Mouse (Mus musculus): ENCODE results near the gene Usp53. TPM values are rescaled to one million over a fixed set of nuclear protein-coding genes. Genes with fewer than 3 reads are reported as not detected.

The Usp53 gene
- total RNA-seq, 1 experiment: 14.8 TPM

DNA sequence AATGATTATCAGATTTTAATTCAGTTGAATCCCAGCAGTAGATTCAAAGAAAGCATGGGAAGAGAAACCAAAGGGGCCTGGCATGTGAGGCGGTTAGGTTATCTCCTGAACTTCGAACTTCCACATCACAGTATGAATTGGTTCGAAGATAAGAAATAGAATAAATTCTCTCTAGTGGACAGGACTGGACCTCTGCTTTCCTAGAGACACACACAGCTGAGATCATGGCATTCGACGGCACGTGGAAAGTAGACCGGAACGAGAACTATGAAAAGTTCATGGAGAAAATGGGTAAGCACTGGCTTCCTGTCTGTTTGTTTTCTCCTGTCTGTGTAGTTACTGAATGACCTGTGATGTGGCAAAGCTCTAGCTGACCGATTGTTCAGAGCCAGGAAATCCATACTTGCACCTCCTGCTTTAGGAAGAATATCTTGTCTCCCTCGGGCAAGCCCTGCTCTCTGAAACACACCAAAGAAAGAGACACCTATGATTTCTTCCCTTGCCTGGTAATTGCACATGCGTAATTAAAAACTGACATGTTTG is 89.0 kb downstream of the Usp53 start:
- no peaks in the 10 kb centered on the region for H3K4me1 ChIP-seq (ENCODE audit: control insufficient read depth in 2 of 2, insufficient read depth in 2 of 2, low read length in 2 of 2, poor library complexity in 1 of 2)
- no peak for TF ChIP-seq MAFK (IDR thresholded peaks at IDR 0.05; ENCODE audit: insufficient read depth, low read depth, low read length)
- TF ChIP-seq CHD2 (IDR thresholded peaks at IDR 0.05; ENCODE audit: low read depth, low read length): no peak
- TF ChIP-seq HCFC1 (IDR thresholded peaks at IDR 0.05; ENCODE audit: borderline replicate concordance, insufficient read depth, low read length): no peak
- no peak for TF ChIP-seq ZNF384 (IDR thresholded peaks at IDR 0.05; ENCODE audit: low read depth, low read length)
- H3K9me3 ChIP-seq (ENCODE audit: control insufficient read depth, insufficient read depth, low read depth, low read length): no peaks in the 10 kb centered on the region
- no peak overlapping the region for H3K27ac ChIP-seq (ENCODE audit: insufficient read depth, low read depth, low read length, poor library complexity, severe bottlenecking)
- in situ Hi-C loops (cut with MboI; ENCODE audit: low sequenced_read_pairs in 2 of 2, unreplicated experiment in 2 of 2): no loop called here
- H3K4me3 ChIP-seq (ENCODE audit: insufficient read depth in 1 of 2, low read depth in 1 of 2, low read length in 2 of 2, poor library complexity in 1 of 2, severe bottlenecking in 1 of 2): no peak overlapping the region
- DNase-seq (ENCODE audit: low read depth, low spot score): no peak
- H3K36me3 ChIP-seq (ENCODE audit: control insufficient read depth, insufficient read depth, low read length, poor library complexity, severe bottlenecking): no peaks in the 10 kb centered on the region
- no peak overlapping the region for H3K9ac ChIP-seq (ENCODE audit: insufficient read depth, low read depth, low read length, poor library complexity, severe bottlenecking)

DNA sequence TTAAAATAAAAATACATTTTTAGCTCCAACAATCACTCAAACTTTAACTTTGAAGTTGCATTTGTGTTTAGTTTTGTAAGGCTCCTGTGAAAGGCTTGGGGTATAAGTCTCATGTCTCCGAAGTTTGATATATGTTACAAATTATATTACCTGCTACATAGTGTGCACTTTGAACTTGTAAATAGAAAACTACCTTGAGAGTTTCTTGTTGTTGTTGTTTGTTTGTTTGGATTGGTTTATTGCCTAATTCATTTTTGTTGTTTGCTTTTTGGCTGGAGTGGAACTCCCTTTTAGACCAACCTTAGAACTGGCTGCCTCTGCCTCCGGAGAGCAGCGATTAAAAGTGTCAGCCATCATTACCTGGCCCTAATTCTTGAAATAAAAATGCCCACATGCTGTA is 89.5 kb downstream of the Usp53 start, which contains the start of gene Fabp2:
Fabp2 (plus strand) TSS at position 301 of the 400 bp plus-strand sequence.
- no peaks in the 10 kb centered on the region for H3K36me3 ChIP-seq (ENCODE audit: control insufficient read depth, insufficient read depth, low read length, poor library complexity, severe bottlenecking)
- no peaks in the 10 kb centered on the region for H3K9me3 ChIP-seq (ENCODE audit: control insufficient read depth, insufficient read depth, low read depth, low read length)
- TF ChIP-seq ZC3H11A (IDR thresholded peaks at IDR 0.05; ENCODE audit: borderline replicate concordance, low read depth, low read length): no peak
- no peak for TF ChIP-seq ZNF384 (IDR thresholded peaks at IDR 0.05; ENCODE audit: low read depth, low read length)
- no peak for TF ChIP-seq CHD2 (IDR thresholded peaks at IDR 0.05; ENCODE audit: low read depth, low read length)
- no peak for TF ChIP-seq MAFK (IDR thresholded peaks at IDR 0.05; ENCODE audit: insufficient read depth, low read depth, low read length)
- TF ChIP-seq HCFC1 (IDR thresholded peaks at IDR 0.05; ENCODE audit: borderline replicate concordance, insufficient read depth, low read length): no peak
- no peaks in the 10 kb centered on the region for H3K4me1 ChIP-seq (ENCODE audit: control insufficient read depth in 2 of 2, insufficient read depth in 2 of 2, low read length in 2 of 2, poor library complexity in 1 of 2)
- no peak within 1 kb of the TSS for H3K4me3 ChIP-seq (ENCODE audit: insufficient read depth in 1 of 2, low read depth in 1 of 2, low read length in 2 of 2, poor library complexity in 1 of 2, severe bottlenecking in 1 of 2)
- in situ Hi-C loops (cut with MboI; ENCODE audit: low sequenced_read_pairs in 2 of 2, unreplicated experiment in 2 of 2): no loop called here
- no peak within 1 kb of the TSS for H3K9ac ChIP-seq (ENCODE audit: insufficient read depth, low read depth, low read length, poor library complexity, severe bottlenecking)
- H3K27ac ChIP-seq (ENCODE audit: insufficient read depth, low read depth, low read length, poor library complexity, severe bottlenecking): no peak within 1 kb of the TSS
- no peak for DNase-seq (ENCODE audit: low read depth, low spot score)

DNA sequence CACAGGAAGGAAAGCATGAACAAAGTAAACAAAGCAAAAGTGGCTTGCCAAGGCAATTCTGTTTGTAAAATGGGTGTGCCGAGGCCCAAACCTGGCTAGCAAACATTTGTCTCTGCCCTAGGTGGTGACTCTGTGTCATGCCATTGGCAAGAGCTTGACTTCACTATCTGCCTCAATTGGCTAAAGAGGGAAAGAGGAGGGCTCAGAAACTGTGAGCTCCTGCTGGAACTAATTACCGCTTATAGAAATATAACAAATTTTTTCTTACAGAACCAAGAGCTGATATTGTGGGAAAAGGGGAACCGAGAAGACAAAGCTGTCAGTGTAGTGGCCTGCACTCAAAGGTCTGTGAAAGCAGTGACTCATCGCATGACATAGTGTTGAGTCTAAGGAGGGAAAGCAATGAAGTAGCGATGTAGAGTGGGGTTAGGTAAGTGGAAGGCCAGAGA is 95.9 kb downstream of the Usp53 start:
- no peak for DNase-seq (ENCODE audit: low read depth, low spot score)
- no peak overlapping the region for H3K9ac ChIP-seq (ENCODE audit: insufficient read depth, low read depth, low read length, poor library complexity, severe bottlenecking)
- in situ Hi-C loops (cut with MboI; ENCODE audit: low sequenced_read_pairs in 2 of 2, unreplicated experiment in 2 of 2): no loop called here
- no peaks in the 10 kb centered on the region for H3K9me3 ChIP-seq (ENCODE audit: control insufficient read depth, insufficient read depth, low read depth, low read length)
- TF ChIP-seq ZNF384 (IDR thresholded peaks at IDR 0.05; ENCODE audit: low read depth, low read length): no peak
- TF ChIP-seq MAFK (IDR thresholded peaks at IDR 0.05; ENCODE audit: insufficient read depth, low read depth, low read length): no peak
- TF ChIP-seq ZC3H11A (IDR thresholded peaks at IDR 0.05; ENCODE audit: borderline replicate concordance, low read depth, low read length): no peak
- no peak for TF ChIP-seq HCFC1 (IDR thresholded peaks at IDR 0.05; ENCODE audit: borderline replicate concordance, insufficient read depth, low read length)
- no peak for TF ChIP-seq CHD2 (IDR thresholded peaks at IDR 0.05; ENCODE audit: low read depth, low read length)
- no peaks in the 10 kb centered on the region for H3K36me3 ChIP-seq (ENCODE audit: control insufficient read depth, insufficient read depth, low read length, poor library complexity, severe bottlenecking)
- H3K4me1 ChIP-seq (ENCODE audit: control insufficient read depth in 2 of 2, insufficient read depth in 2 of 2, low read length in 2 of 2, poor library complexity in 1 of 2): no peaks in the 10 kb centered on the region
- H3K27ac ChIP-seq (ENCODE audit: insufficient read depth, low read depth, low read length, poor library complexity, severe bottlenecking): no peak overlapping the region
- H3K4me3 ChIP-seq (ENCODE audit: insufficient read depth in 1 of 2, low read depth in 1 of 2, low read length in 2 of 2, poor library complexity in 1 of 2, severe bottlenecking in 1 of 2): no peak overlapping the region

- in situ Hi-C loops (cut with MboI; ENCODE audit: low sequenced_read_pairs in 2 of 2, unreplicated experiment in 2 of 2): no loop called here
- H3K9me3 ChIP-seq (ENCODE audit: control insufficient read depth, insufficient read depth, low read depth, low read length): no peaks in the 10 kb centered on the region
- no peak for DNase-seq (ENCODE audit: low read depth, low spot score)
- TF ChIP-seq CHD2 (IDR thresholded peaks at IDR 0.05; ENCODE audit: low read depth, low read length) (no peak), ZNF384 (IDR thresholded peaks at IDR 0.05; ENCODE audit: low read depth, low read length) (no peak), MAFK (IDR thresholded peaks at IDR 0.05; ENCODE audit: insufficient read depth, low read depth, low read length) (no peak), HCFC1 (IDR thresholded peaks at IDR 0.05; ENCODE audit: borderline replicate concordance, insufficient read depth, low read length) (no peak), ZC3H11A (IDR thresholded peaks at IDR 0.05; ENCODE audit: borderline replicate concordance, low read depth, low read length) (no peak)
- no peaks in the 10 kb centered on the region for H3K4me1 ChIP-seq (ENCODE audit: control insufficient read depth in 2 of 2, insufficient read depth in 2 of 2, low read length in 2 of 2, poor library complexity in 1 of 2)
- H3K9ac ChIP-seq (ENCODE audit: insufficient read depth, low read depth, low read length, poor library complexity, severe bottlenecking): no peak overlapping the region
- no peak overlapping the region for H3K27ac ChIP-seq (ENCODE audit: insufficient read depth, low read depth, low read length, poor library complexity, severe bottlenecking)
- H3K4me3 ChIP-seq (ENCODE audit: insufficient read depth in 1 of 2, low read depth in 1 of 2, low read length in 2 of 2, poor library complexity in 1 of 2, severe bottlenecking in 1 of 2): no peak overlapping the region
- no peaks in the 10 kb centered on the region for H3K36me3 ChIP-seq (ENCODE audit: control insufficient read depth, insufficient read depth, low read length, poor library complexity, severe bottlenecking)
These were observed 96.6 kb downstream of the Usp53 start for GRCm38 (mm10) chr3:122887505-122888301.

Other genes starting within 250 kb of the Usp53 start
- gene Fabp2, start 89.4 kb downstream of the Usp53 start, total RNA-seq (2012; rRNA removed): not detected in 2 replicates
- not detected in 2 replicates for gene Gm10959, start 65.2 kb downstream of the Usp53 start, total RNA-seq (2012; rRNA removed)
- gene 1810037I17Rik, start 60.3 kb downstream of the Usp53 start, total RNA-seq (2012; rRNA removed): 49.2 and 65.0 TPM in 2 replicates
- gene Myoz2, start 50.5 kb upstream of the Usp53 start, total RNA-seq (2012; rRNA removed): not detected in 2 replicates